Mouse (Mus musculus) heart, postnatal 14 days (tissue): Measurements from ENCODE around the gene Cd81. TPM values are rescaled to one million over a fixed set of nuclear protein-coding genes. Genes with fewer than 3 reads are reported as not detected.

ENCODE experiments used
- DNase-seq, 2 experiments: peaks; one replicate each; pipeline ENCODE4 v3.0.0; 2021 to 2022
- intact Hi-C: fragments of 180-260 bp; cut with DNase I; formaldehyde crosslinking; loops from one replicate; pipeline ENCODE4 v1.15.1; 2025
- long read RNA-seq, 2 experiments: library from polyadenylated mRNA; stranded (forward); transcript quantifications; one replicate each; pipeline ENCODE4 v2.0.0; 2021
- total RNA-seq, 2 experiments: library from RNA; stranded (reverse); gene quantifications; 2 replicates each; pipeline ENCODE4 v1.2.3; 2021

Gene Cd81
- 100 to 1,000 TPM; 505 to 506 TPM for total RNA-seq
- long read RNA-seq, experiment 1, transcript Cd81-201 (8 exons, 1,533 nt), result major isoform, 2,384 of 2,447 reads
- long read RNA-seq, experiment 1, partial matches to known transcripts, result 10 of 2,447 reads
- long read RNA-seq, experiment 1, other reads (novel, unspliced or antisense), result 49 of 2,447 reads
- long read RNA-seq, experiment 2, transcript Cd81-201 (8 exons, 1,533 nt), result major isoform, 1,996 of 2,052 reads
- long read RNA-seq, experiment 2, partial matches to known transcripts, result 6 of 2,052 reads
- long read RNA-seq, experiment 2, other reads (novel, unspliced or antisense), result 49 of 2,052 reads

DNA sequence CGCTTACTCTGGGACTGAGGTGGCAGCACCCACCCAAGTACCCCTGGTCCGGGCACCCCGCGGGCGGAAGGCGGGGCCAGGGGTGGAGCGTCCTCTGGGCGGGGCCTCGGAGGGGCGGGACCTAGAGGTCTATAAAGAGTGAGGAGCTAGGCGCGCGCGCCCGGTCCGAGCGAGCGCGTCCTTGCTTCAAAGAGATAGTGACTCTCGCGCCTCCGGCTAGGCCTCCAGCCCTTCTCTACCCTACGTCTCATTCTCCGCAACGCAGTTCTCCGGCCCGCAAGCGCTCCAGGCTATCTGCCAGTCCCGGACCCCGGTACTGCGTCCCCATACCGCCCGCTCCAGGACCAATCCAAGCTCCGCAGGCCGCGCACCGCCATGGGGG lies at the start of gene Cd81:
Gene Cd81, plus strand, starts transcription at position 114 of the 382 bp plus-strand sequence.
- peak; percentile 92 to 96 for DNase-seq
- intact Hi-C loops, result loop anchor here (1.0 kb wide), 1 partner anchor 44 kb away; no protein-coding TSS in a partner anchor

DNA sequence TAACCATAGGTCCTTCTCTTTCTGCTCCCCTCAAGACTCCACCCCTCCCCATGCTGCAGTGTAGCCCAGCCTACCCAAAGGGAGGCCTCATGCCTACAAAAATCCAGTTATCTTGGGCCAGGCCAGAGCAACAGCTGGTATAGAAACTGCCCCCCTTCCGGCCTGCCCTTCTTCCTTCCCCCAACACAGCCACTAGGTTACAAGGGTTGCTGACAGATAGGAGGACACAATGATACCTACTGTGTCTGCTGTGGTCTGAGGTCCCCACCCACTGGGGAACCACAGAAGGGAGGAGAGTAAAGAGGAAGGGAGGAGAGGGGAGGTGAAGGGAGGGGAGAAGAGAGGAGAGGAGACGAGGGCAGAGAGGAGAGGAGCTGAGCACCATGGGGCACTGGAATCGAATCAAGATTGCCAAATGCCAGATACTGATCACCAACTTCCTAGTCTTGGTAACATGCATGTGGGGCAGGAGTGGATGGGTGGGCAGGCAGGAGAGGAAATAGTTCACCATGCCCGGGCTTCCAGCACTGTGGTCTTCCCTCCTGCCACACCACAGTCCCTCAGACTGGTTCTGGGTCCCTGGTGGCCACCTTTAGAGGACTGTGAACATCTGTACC lies 47.7 kb upstream of the Cd81 start, which contains the start of gene Tspan32:
Gene Tspan32, plus strand, starts transcription at position 320 of the 617 bp plus-strand sequence.
- intact Hi-C loops, result loop anchor here (5.0 kb wide), 4 partner anchors 67 to 467 kb away; partner anchors contain the start of gene Slc22a18

GRCm38 (mm10) chr7:143005344-143006096 lies 47.0 kb upstream of the Cd81 start:
- intact Hi-C loops, result loop anchor here (5.0 kb wide), 4 partner anchors 67 to 467 kb away; partner anchors contain the start of gene Slc22a18
- DNase-seq, result no peak

More for the DNA sequence above, 47.7 kb upstream of the Cd81 start, which contains the start of gene Tspan32:
- DNase-seq, result no peak

- DNase-seq, result no peak
- intact Hi-C loops, result loop anchor here (5.0 kb wide), 4 partner anchors 66 to 466 kb away; partner anchors contain the start of gene Slc22a18
Observed at GRCm38 (mm10) chr7:143006097-143006755, 46.3 kb upstream of the Cd81 start.

- DNase-seq, result no peak
- intact Hi-C loops, result loop anchor here (5.0 kb wide), 4 partner anchors 65 to 465 kb away; partner anchors contain the start of gene Slc22a18
Observed at GRCm38 (mm10) chr7:143006756-143007598, 45.6 kb upstream of the Cd81 start.

DNA sequence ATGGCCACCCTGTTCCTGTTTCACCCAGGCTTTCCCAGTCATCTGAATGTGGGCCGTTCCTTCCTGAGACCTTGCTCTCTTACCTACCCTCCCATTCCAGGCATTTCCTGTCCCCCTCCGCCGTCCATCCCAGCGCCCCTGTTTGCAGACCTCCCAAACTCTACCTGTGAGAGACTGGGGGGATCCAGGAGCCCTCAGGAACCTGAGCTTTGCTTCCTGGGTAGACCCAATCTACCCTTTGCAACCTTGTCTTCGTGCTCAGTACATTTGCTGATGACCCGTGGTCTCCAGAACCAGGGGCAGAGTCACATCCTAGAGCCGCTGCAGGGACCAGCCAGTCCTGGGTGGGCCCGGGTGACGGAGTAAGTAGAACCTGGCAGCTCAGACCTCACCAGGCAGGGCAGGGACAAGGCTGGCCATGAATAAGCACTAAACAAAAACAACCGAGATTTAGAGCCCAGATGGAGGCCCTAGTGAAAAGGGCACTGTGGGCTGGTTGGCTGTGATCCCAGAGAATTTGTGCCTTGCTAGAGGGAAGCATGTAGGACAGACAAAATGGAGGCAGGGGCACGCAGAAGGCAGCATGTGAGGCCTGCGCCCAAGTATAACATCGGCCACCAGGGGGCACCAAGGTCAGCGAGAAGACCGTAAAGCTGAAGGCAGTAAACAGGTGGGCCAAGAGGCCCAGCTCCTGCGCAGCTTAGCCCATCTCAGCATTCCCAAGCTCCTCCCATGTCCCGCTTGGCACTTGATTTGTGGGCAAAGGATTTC lies 44.8 kb upstream of the Cd81 start:
- peak; percentile 95 to 98 for DNase-seq
- intact Hi-C loops, result loop anchor here (1.0 to 5.0 kb wide), 6 partner anchors 46 to 465 kb away; partner anchors contain the start of gene Slc22a18

- DNase-seq, result peak; percentile 57 to 66
- intact Hi-C loops, result loop anchor here (1.0 to 5.0 kb wide), 6 partner anchors 45 to 464 kb away; partner anchors contain the start of gene Slc22a18
Observed at GRCm38 (mm10) chr7:143008370-143008926, 44.1 kb upstream of the Cd81 start.

DNA sequence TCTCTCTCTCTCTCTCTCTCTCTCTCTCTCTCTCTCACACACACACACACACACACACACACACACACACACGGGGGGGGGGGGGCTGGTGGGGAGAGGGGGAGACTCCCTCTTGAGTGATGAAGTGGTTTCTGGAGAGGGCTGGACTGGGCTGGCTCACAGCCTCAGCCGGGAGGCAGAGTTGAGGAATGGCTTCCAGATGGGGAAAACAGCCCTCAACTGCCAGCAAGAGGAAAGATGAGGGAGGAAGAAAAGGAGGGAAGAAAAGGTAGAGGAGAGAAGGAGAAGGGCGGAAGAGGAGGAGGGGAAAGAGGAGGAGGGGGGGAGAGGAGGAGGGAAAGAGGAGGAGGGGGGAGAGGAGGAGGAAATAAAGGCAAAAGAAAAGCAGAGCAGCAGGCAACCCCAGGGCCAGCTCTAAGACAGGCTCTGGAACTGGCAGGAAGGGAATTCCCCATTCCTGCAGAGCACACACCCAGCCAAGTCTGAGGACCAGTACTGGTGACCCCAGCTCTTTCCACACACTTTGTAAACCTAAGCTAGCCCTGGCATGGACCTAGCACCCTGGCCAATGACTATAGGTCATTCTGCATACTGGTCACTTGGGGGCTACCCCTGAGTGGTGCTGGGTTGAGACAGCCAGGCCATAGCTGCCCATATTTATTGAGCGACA lies 43.4 kb upstream of the Cd81 start:
- peak; percentile 54 to 72 for DNase-seq
- intact Hi-C loops, result loop anchor here (1.0 to 5.0 kb wide), 6 partner anchors 44 to 463 kb away; partner anchors contain the start of gene Slc22a18

- intact Hi-C loops, result loop anchor here (5.0 kb wide), 4 partner anchors 62 to 462 kb away; partner anchors contain the start of gene Slc22a18
- DNase-seq, result no peak
Observed at GRCm38 (mm10) chr7:143009996-143010395, 42.5 kb upstream of the Cd81 start.

GRCm38 (mm10) chr7:143011226-143011625 lies 41.3 kb upstream of the Cd81 start:
- intact Hi-C loops, result no loop called here
- no peak for DNase-seq

DNA sequence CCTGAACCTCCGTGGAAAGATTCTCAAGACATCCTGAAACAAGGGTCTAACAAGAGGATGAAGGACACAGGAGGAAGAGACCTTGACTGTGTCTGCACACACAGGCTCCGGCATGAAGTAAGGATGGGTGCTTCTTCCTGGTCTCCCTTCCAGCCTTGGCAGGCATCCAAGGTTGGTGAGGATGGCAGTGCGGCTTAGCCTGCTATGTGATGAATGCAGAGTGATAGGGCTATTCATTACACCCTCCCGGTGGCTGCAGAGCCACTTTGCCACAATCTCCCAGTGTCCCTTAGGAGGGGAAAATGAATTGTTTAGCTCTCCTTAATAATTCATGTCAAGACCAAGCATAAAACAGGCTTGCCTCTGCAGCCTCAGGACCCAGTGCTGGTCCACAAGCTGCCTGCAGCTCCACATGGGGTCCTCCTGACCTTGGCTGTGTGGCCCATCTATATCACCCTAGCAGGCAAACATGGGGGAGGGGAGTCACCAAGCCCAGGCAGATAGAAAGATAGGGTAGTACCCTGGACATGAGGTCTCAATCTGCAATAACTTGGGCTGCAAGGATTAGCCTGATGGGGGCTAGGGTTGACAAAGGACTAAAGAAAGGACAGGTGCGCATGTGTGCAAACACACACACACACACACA lies 40.2 kb upstream of the Cd81 start:
- intact Hi-C loops, result no loop called here
- no peak for DNase-seq

- DNase-seq, result peak; percentile 79 to 86
- intact Hi-C loops, result no loop called here
Observed at GRCm38 (mm10) chr7:143013420-143014178, 38.9 kb upstream of the Cd81 start.

DNA sequence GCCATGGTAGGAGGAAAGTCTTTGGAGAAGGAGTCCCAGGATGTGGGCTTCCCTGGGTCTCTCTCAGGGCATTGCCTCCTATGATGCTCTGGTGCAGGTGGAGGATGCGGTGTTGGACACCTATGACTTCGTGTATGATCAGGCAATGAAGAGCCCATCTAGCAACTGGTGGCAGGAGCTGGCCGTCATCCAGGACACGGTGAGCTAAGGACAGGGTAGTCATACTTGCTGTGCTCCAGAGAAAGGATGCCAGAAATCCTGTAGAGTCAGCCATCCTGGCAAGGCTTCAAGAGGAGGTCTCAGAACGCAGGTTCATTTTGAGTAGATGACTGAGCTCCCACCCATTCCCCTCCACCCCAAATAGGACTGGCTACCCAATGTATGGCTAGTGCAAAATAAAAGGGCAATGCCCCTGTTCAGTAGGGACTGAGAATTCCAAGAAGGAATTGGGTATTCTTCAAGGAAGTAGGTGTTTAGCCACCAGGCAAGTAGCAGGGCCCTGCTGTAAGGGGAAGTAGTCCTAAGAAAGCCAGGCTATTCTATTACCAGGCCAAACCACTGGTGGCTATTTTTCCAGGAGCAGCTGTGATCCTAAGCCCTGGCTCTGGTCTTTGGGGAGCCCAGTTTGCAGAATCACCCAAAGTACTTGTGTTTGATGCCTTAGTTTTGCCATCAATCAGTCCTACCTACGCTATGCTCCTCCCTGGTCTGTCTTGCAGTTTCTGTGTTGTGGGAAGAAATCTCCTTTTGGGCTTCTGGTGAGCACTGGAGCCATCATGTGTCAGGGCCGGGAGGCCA lies 37.5 kb upstream of the Cd81 start:
- DNase-seq, result peak; percentile 57 to 65
- intact Hi-C loops, result no loop called here

DNA sequence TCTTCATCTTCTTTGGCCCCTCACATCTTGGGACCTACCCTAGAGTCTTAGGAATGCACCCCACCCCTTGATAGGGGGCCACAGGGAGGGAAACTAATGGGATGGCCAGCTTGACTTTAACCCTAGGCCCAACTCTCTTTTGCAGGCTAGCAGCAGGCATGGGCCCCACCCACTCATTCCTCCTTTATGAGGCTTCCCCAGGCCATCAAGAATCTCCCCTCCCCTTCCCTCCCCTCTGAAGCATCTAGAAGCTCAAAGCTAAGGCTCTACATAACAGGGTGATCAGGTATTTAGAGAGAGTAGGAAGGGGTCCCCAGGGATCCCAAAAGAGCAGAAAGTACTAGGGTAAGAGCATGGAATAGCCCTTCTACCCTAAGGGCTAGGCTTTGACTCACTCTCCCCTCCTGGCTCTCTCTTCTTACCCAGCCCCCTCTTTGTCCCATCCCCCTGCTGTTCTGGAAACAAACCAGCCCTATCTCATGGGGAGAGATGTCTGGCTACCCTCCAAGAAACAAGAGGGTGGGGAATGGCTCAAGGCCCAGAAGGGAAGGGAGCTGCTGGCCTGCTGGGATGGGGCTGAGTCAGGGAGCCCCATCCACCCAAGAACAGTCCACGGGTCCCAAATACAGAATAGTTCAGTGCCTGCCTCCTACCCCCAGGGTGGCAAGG lies 36.6 kb upstream of the Cd81 start:
- intact Hi-C loops, result no loop called here
- peak; percentile 77 to 90 for DNase-seq
